Mouse (Mus musculus) heart, postnatal 0 days (tissue): ENCODE data around the gene Lix1l.

ENCODE experiments used
- CTCF ChIP-seq: IDR thresholded peaks from 2 replicates; pipeline ENCODE4 v1.5.1; 2016; ENCODE audit warnings: antibody characterized with exemption, control low read depth, low read depth
- EP300 ChIP-seq: IDR thresholded peaks from 2 replicates; pipeline ENCODE4 v1.6.1; 2016; ENCODE audit warnings: antibody characterized with exemption, low read depth

GRCm38 (mm10) chr3:96606618-96607017 lies 5.7 kb downstream of the Lix1l start:
- TF ChIP-seq EP300 (no peak), CTCF (no peak)
